Mouse (Mus musculus) lung, embryonic 16.5 days (tissue): ENCODE results near the gene Uxs1. TPM values are rescaled to one million over a fixed set of nuclear protein-coding genes. Genes with fewer than 3 reads are reported as not detected.

Experiments used
- ATAC-seq: fragments of 200-750 bp; cut with Nextera tagmentation; 2 replicates; pipeline ENCODE4 v1.8.0; 2017; ENCODE audit warnings: low read depth, mild to moderate bottlenecking, moderate library complexity
- H3K27ac ChIP-seq: fragments of 300-500 bp; sonication (generic); 2 replicates; pipeline ENCODE4 v1.5.1; 2014; ENCODE audit warnings: mild to moderate bottlenecking, control low read depth, low read length
- H3K27me3 ChIP-seq: fragments of 300-500 bp; sonication (generic); 2 replicates; pipeline ENCODE4 v1.6.1; 2014; ENCODE audit warnings: low read depth, low read length, mixed read lengths; ENCODE audit not compliant: control insufficient read depth, insufficient read depth
- H3K36me3 ChIP-seq: fragments of 300-500 bp; sonication (generic); 2 replicates; pipeline ENCODE4 v1.6.1; 2014; ENCODE audit warnings: low read length; ENCODE audit not compliant: control insufficient read depth, insufficient read depth
- H3K4me1 ChIP-seq: fragments of 300-500 bp; sonication (generic); replicated peaks from 2 replicates; pipeline ENCODE4 v1.6.1; 2014; ENCODE audit warnings: low read length, mixed read lengths; ENCODE audit not compliant: control insufficient read depth, insufficient read depth
- H3K4me2 ChIP-seq: fragments of 300-500 bp; sonication (generic); 2 replicates; pipeline ENCODE4 v1.6.1; 2014; ENCODE audit warnings: low read depth, low read length, control low read depth
- H3K4me3 ChIP-seq: fragments of 300-500 bp; sonication (generic); 2 replicates; pipeline ENCODE4 v1.5.1; 2014; ENCODE audit warnings: mild to moderate bottlenecking, low read length, control low read depth
- H3K9ac ChIP-seq: fragments of 300-500 bp; sonication (generic); 2 replicates; pipeline ENCODE4 v1.6.1; 2014; ENCODE audit warnings: low read length, control low read depth
- H3K9me3 ChIP-seq: fragments of 300-500 bp; sonication (generic); 2 replicates; pipeline ENCODE4 v1.6.1; 2016; ENCODE audit warnings: low read length; ENCODE audit not compliant: control insufficient read depth
- whole genome bisulfite sequencing: fragments of 180-500 bp; shearing (Covaris S2); extraction: QIAGEN DNeasy Blood & Tissue Kit; methylation state at CpG from one replicate; pipeline ENCODE4 v1.1.7; 2014; 5-methylcytosine and 5-hydroxymethylcytosine counted together
- polyA plus RNA-seq: library from polyadenylated mRNA; unstranded; fragments of >200 nt; fragmentation: Nextera tagmentation; extraction: Ambion mirVana; gene quantifications from 2 replicates; pipeline ENCODE4 v1.2.1, GENCODE M21; 2015

Uxs1 gene
- polyA plus RNA-seq, 1 experiment from 2014 or later = 28.6 TPM

- no peak overlapping the region for H3K27ac ChIP-seq
- 68% methylated on average over 4 of the region's 4 CpGs for WGBS
- no peak overlapping the region for H3K4me3 ChIP-seq
- ATAC-seq = no peak
- no peaks in the 10 kb centered on the region for H3K4me1 ChIP-seq
- peaks cover 9% of the 10 kb centered on the region for H3K36me3 ChIP-seq
- H3K4me2 ChIP-seq = no peak overlapping the region
- H3K9ac ChIP-seq = no peak overlapping the region
- no peaks in the 10 kb centered on the region for H3K27me3 ChIP-seq
- H3K9me3 ChIP-seq = no peaks in the 10 kb centered on the region
Observed at GRCm38 (mm10) chr1:43768385-43768990, 59.1 kb downstream of the Uxs1 start.

DNA sequence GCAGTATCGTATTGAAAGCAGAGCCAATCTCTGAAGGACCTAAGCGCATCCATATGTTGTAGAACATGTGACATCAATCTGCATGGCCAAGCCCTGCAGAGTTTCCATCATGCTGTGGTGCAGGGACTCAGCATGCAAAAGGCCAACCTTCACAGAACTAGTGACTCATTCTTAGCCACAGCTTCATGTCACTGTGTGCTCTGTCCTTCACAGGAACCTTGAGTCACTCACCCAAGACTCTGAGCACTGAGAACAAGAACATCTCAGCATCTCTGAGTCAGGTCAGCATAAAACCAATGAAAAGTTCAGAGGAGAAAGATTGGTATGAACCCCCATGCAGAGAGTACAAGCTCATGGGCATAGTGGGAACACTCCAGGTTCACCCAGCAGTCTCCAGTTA is 61.3 kb downstream of the Uxs1 start:
- Histone ChIP-seq H3K9me3 (no peaks in the 10 kb centered on the region), H3K27me3 (no peaks in the 10 kb centered on the region), H3K4me2 (no peak overlapping the region), H3K36me3 (peaks cover 7% of the 10 kb centered on the region), H3K4me1 (no peaks in the 10 kb centered on the region), H3K9ac (no peak overlapping the region), H3K4me3 (no peak overlapping the region), H3K27ac (no peak overlapping the region)
- ATAC-seq = no peak
- 96% methylated on average over 2 of the region's 2 CpGs for WGBS

GRCm38 (mm10) chr1:43764481-43764880 is 63.1 kb downstream of the Uxs1 start:
- 90% methylated on average over 2 of the region's 2 CpGs for WGBS
- Histone ChIP-seq H3K27ac (no peak overlapping the region), H3K9me3 (no peaks in the 10 kb centered on the region), H3K4me1 (no peaks in the 10 kb centered on the region), H3K27me3 (no peaks in the 10 kb centered on the region), H3K4me3 (no peak overlapping the region), H3K9ac (no peak overlapping the region), H3K36me3 (peaks cover 3% of the 10 kb centered on the region), H3K4me2 (no peak overlapping the region)
- no peak for ATAC-seq

- no peak for ATAC-seq
Observed at GRCm38 (mm10) chr1:43760085-43760484, 67.5 kb downstream of the Uxs1 start.

DNA sequence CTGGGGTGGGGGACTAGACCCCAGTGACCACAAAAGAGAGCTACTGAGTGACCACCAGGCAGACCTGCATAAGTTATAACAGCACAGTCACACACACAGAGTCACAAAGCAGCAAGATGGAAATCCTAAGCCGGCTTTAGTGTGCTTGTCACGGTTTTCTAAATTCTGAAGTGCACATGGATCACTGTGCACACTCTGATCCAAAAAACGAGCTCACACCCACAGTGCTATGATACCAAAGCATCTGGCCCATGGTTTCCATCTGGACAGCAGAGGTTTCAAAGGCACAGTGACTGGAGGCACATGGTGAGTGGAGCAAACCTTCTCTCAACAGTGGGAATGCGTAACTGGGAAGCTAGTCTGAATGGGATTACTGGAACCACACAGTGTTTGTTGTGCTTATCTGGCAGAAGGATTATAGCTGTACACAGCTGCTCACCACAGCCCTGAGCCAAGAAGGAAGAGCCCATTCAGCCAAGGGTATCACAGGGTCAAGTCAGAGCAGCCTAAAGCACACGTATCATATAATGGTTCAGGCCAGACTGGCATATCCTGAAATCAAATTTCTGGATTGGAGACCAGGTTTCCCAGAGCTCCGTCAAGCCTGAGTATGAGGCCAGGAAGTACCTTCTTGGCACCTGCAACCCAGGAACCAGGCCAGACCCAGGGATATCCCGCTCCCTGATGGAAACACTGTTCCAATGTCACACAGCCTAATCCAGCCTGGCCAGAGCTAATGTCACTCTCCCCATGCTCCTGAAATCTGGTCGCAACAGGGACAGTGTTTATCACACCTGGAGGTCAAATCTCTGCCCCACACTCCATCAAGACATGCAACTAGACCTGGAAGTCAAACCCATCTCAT is 72.9 kb downstream of the Uxs1 start:
- 78% methylated on average over 8 of the region's 8 CpGs for whole genome bisulfite sequencing
- no peak for ATAC-seq
- no peaks in the 10 kb centered on the region for H3K27me3 ChIP-seq

More at GRCm38 (mm10) chr1:43760085-43760484, 67.5 kb downstream of the Uxs1 start:
- Histone ChIP-seq H3K4me3 (no peak overlapping the region), H3K4me1 (no peaks in the 10 kb centered on the region), H3K27ac (no peak overlapping the region), H3K9ac (no peak overlapping the region), H3K9me3 (no peaks in the 10 kb centered on the region), H3K27me3 (no peaks in the 10 kb centered on the region), H3K36me3 (peaks cover 3% of the 10 kb centered on the region; the same call in 1 of the 2 replicates), H3K4me2 (no peak overlapping the region)

DNA sequence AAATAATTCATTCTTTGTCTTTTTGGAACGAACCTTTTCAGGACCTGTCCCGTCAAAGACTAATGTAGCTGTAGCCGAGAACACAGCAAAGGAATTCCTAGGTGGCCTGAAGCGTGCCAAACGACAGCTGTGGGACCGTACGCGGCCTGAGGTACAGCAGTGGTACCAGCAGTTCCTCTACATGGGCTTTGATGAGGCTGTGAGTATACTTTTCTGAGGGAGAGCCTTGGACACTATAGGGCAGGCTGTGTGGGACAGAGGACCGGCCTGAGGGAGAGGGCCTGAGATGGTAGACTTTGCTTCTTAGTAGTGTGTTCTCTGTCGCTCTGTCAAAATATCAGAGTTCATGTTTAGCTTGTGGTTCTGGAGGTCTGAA is 89.1 kb downstream of the Uxs1 start:
- no peak overlapping the region for H3K4me2 ChIP-seq
- no peak for ATAC-seq
- 80% methylated on average over 10 of the region's 10 CpGs for WGBS

More for the DNA sequence above, 72.9 kb downstream of the Uxs1 start:
- H3K4me1 ChIP-seq = no peaks in the 10 kb centered on the region
- no peak overlapping the region for H3K27ac ChIP-seq
- peaks cover 8% of the 10 kb centered on the region for H3K36me3 ChIP-seq
- no peak overlapping the region for H3K9ac ChIP-seq
- no peaks in the 10 kb centered on the region for H3K9me3 ChIP-seq
- H3K4me2 ChIP-seq = no peak overlapping the region
- no peak overlapping the region for H3K4me3 ChIP-seq

DNA sequence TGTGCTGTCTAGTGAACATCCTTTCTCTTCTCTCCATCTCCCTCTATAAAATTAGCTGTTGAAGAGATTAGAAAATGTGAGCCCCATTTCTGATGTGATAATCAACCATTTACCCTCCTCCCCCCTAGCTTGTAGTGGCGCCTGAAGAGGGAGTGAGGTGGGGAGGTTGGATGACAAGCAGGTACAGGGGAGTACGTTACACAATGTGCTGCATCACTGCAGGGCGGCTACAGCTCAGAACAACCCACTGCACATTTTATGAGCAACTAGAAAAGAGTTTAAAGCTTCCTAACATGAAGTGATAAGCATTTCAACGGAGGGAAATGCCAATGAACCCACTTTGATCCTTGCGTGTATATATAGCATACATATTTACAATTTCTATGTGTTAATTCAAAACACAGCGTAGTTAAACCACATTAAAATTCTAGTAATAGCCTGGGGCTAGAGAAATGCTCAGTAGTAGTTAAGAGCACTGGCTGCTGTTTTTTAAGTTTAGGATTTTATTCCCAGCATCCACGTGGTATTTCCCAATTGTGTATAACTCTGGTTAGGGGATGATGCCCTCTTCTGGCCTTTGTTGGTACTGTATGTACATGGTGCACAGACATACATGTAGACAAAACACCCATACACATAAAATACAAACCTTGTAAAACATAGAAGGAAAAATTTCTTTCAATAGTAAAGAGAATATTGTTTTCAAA is 89.6 kb downstream of the Uxs1 start:
- Histone ChIP-seq H3K27ac (no peak overlapping the region), H3K4me1 (no peaks in the 10 kb centered on the region), H3K36me3 (no peaks in the 10 kb centered on the region), H3K9me3 (0 out of 2 replicates have a peak, but pooled peaks cover 2% of the 10 kb centered on the region), H3K9ac (no peak overlapping the region), H3K4me2 (no peak overlapping the region), H3K4me3 (no peak overlapping the region), H3K27me3 (no peaks in the 10 kb centered on the region)
- 0 out of 2 replicates have a peak, but pooled peaks have one; percentile 34 for ATAC-seq
- 62% methylated on average over 7 of the region's 7 CpGs for WGBS

More for the DNA sequence above, 89.1 kb downstream of the Uxs1 start:
- no peak overlapping the region for H3K9ac ChIP-seq
- no peaks in the 10 kb centered on the region for H3K36me3 ChIP-seq
- 0 out of 2 replicates have a peak, but pooled peaks cover 2% of the 10 kb centered on the region for H3K9me3 ChIP-seq
- no peaks in the 10 kb centered on the region for H3K4me1 ChIP-seq
- no peak overlapping the region for H3K27ac ChIP-seq
- no peak overlapping the region for H3K4me3 ChIP-seq
- H3K27me3 ChIP-seq = no peaks in the 10 kb centered on the region

GRCm38 (mm10) chr1:43732657-43733056 is 94.9 kb downstream of the Uxs1 start:
- Histone ChIP-seq H3K27ac (no peak overlapping the region), H3K36me3 (no peaks in the 10 kb centered on the region), H3K9ac (no peak overlapping the region), H3K4me1 (peaks cover 11% of the 10 kb centered on the region), H3K4me2 (no peak overlapping the region), H3K9me3 (0 out of 2 replicates have a peak, but pooled peaks cover 2% of the 10 kb centered on the region), H3K27me3 (no peaks in the 10 kb centered on the region), H3K4me3 (no peak overlapping the region)
- 62% methylated on average over 1 of the region's 1 CpGs for WGBS
- ATAC-seq = no peak

DNA sequence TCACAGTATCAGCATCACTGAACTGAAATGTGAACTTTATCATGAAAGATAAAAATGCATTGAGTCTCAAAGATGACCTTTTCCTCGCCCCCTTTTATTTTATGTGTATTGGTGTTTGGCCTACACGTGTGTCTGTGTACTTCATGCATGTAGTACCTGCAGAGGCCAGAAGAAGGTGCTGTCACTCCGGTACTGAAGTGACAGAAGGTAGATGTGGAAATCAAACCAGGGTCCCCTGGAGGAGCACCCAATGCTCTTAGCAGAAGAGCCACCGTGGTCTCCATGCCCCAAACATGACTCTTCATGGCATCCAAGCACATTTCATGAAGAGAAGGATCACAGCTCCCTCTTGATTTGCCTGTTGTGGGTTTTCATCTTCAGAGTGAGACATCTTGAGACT is 95.5 kb downstream of the Uxs1 start:
- Histone ChIP-seq H3K4me3 (no peak overlapping the region), H3K27me3 (no peaks in the 10 kb centered on the region), H3K27ac (no peak overlapping the region), H3K9me3 (0 out of 2 replicates have a peak, but pooled peaks cover 2% of the 10 kb centered on the region), H3K36me3 (no peaks in the 10 kb centered on the region), H3K9ac (no peak overlapping the region), H3K4me2 (no peak overlapping the region), H3K4me1 (peaks cover 11% of the 10 kb centered on the region)
- 73% methylated on average over 4 of the region's 4 CpGs for WGBS
- ATAC-seq = no peak
